Mouse (Mus musculus) B cell, adult (primary cell): ENCODE data around the gene Tada3. TPM values are rescaled to one million over a fixed set of nuclear protein-coding genes. Genes with fewer than 3 reads are reported as not detected.

Experiments used
- total RNA-seq: library from RNA; stranded (reverse); gene quantifications from 4 replicates; pipeline ENCODE4 v1.2.4, GENCODE M21; 2023; ENCODE audit not compliant: inconsistent age

Tada3 gene
- 27.7 to 30.8 TPM (median 28.5 TPM) in 4 replicates for total RNA-seq

GRCm38 (mm10) chr6:113377496-113378385 is at the start of gene Tada3, which contains the start of gene Arpc4:
Gene Tada3 (minus strand): TSS chr6:113377883.
Gene Arpc4 (plus strand): TSS chr6:113378115.

GRCm38 (mm10) chr6:113419199-113419587 is 41.5 kb upstream of the Tada3 start, which contains the start of gene Rpusd3:
Gene Rpusd3 (minus strand): TSS chr6:113419340.

GRCm38 (mm10) chr6:113388960-113389359 is 11.3 kb upstream of the Tada3 start, which contains the start of gene Ttll3:
Gene Ttll3 (plus strand): TSS chr6:113389260.

GRCm38 (mm10) chr6:113343177-113344092 is 34.2 kb downstream of the Tada3 start, which contains the start of gene Camk1:
Gene Camk1 (minus strand): TSS chr6:113343984.

GRCm38 (mm10) chr6:113326533-113327315 is 51.0 kb downstream of the Tada3 start, which contains the start of gene Ogg1:
Gene Ogg1 (plus strand): TSS chr6:113326972.

Other genes starting within 250 kb of the Tada3 start
- gene Lhfpl4, start 182.5 kb downstream of the Tada3 start, total RNA-seq, result 1.3 to 2.5 TPM (median 1.5 TPM) in 4 replicates
- 54.8 to 63.2 TPM (median 61.3 TPM) in 4 replicates for gene Mtmr14, start 140.0 kb downstream of the Tada3 start, total RNA-seq
- 1.4 to 2.1 TPM (median 1.8 TPM) in 4 replicates for gene Cpne9, start 95.6 kb downstream of the Tada3 start, total RNA-seq
- gene Brpf1, start 70.7 kb downstream of the Tada3 start, total RNA-seq, result 63.1 to 71.2 TPM (median 67.3 TPM) in 4 replicates
- gene Ogg1, start 50.9 kb downstream of the Tada3 start, total RNA-seq, result 13.3 to 18.1 TPM (median 14.8 TPM) in 4 replicates
- 0.77 to 2.4 TPM (median 1.0 TPM) in 4 replicates for gene Camk1, start 33.9 kb downstream of the Tada3 start, total RNA-seq
- 257 to 299 TPM (median 278 TPM) in 4 replicates for gene Arpc4, start 232 bp upstream of the Tada3 start, total RNA-seq
- gene Ttll3, start 11.4 kb upstream of the Tada3 start, total RNA-seq, result 31.2 to 38.7 TPM (median 36.2 TPM) in 4 replicates
- gene Rpusd3, start 41.5 kb upstream of the Tada3 start, total RNA-seq, result 9.4 to 24.2 TPM (median 14.4 TPM) in 4 replicates
- gene Cidec, start 57.9 kb upstream of the Tada3 start, total RNA-seq, result not detected in 4 replicates
- gene Jagn1, start 64.7 kb upstream of the Tada3 start, total RNA-seq, result 16.2 to 21.7 TPM (median 18.7 TPM) in 4 replicates
- not detected in 4 replicates for gene Il17re, start 80.6 kb upstream of the Tada3 start, total RNA-seq
- gene Il17rc, start 93.5 kb upstream of the Tada3 start, total RNA-seq, result not detected in 4 replicates
- gene Creld1, start 105.4 kb upstream of the Tada3 start, total RNA-seq, result 15.4 to 17.8 TPM (median 17.1 TPM) in 4 replicates
- gene Prrt3, start 124.0 kb upstream of the Tada3 start, total RNA-seq, result 0.36 to 0.86 TPM (median 0.72 TPM) in 4 replicates
- 71.5 to 80.4 TPM (median 76.9 TPM) in 4 replicates for gene Emc3, start 153.8 kb upstream of the Tada3 start, total RNA-seq
- gene Fancd2, start 153.8 kb upstream of the Tada3 start, total RNA-seq, result 2.1 to 2.7 TPM (median 2.5 TPM) in 4 replicates
- gene Fancd2os, start 222.8 kb upstream of the Tada3 start, total RNA-seq, result not detected in 4 replicates
- gene Brk1, start 226.9 kb upstream of the Tada3 start, total RNA-seq, result 108 to 128 TPM (median 115 TPM) in 4 replicates
- 29.5 to 35.8 TPM (median 30.8 TPM) in 4 replicates for gene Vhl, start 246.1 kb upstream of the Tada3 start, total RNA-seq